Mouse (Mus musculus) splenic B cell, adult 2 months (primary cell): ENCODE measurements around the gene Ccdc180.
A peak's percentile ranks its signal among the peaks of the same experiment; 100 is the strongest.

Experiments
- DNase-seq: peaks from one replicate; pipeline ENCODE4 v3.0.0-alpha.2; 2011; ENCODE audit warnings: low read depth, low spot score
- H3K27me3 ChIP-seq: 2 replicates; pipeline ENCODE4 v1.6.1; 2012; ENCODE audit warnings: mild to moderate bottlenecking, low read length, moderate library complexity, mixed read lengths; ENCODE audit not compliant: control insufficient read depth, poor library complexity, insufficient read depth, severe bottlenecking
- H3K36me3 ChIP-seq: 2 replicates; pipeline ENCODE4 v1.6.1; 2012; ENCODE audit warnings: mild to moderate bottlenecking, low read length, moderate library complexity, mixed read lengths; ENCODE audit not compliant: control insufficient read depth, poor library complexity, insufficient read depth, severe bottlenecking

Ccdc180 gene

GRCm38 (mm10) chr4:45972448-45972854, 82.3 kb downstream of the Ccdc180 start:
- H3K36me3 ChIP-seq: no peaks in the 10 kb centered on the region
- DNase-seq: peak; percentile 46
- H3K27me3 ChIP-seq: no peaks in the 10 kb centered on the region

GRCm38 (mm10) chr4:45972951-45973350, 82.8 kb downstream of the Ccdc180 start:
- no peak for DNase-seq
- Histone ChIP-seq H3K27me3 (no peaks in the 10 kb centered on the region), H3K36me3 (no peaks in the 10 kb centered on the region)

GRCm38 (mm10) chr4:45976931-45977667, 87.0 kb downstream of the Ccdc180 start:
- H3K36me3 ChIP-seq: no peaks in the 10 kb centered on the region
- no peak for DNase-seq
- H3K27me3 ChIP-seq: no peaks in the 10 kb centered on the region

GRCm38 (mm10) chr4:45979916-45980315, 89.8 kb downstream of the Ccdc180 start:
- Histone ChIP-seq H3K27me3 (no peaks in the 10 kb centered on the region), H3K36me3 (no peaks in the 10 kb centered on the region)
- DNase-seq: no peak

GRCm38 (mm10) chr4:45981054-45981453, 91.0 kb downstream of the Ccdc180 start:
- DNase-seq: no peak
- H3K27me3 ChIP-seq: no peaks in the 10 kb centered on the region
- H3K36me3 ChIP-seq: no peaks in the 10 kb centered on the region

- Histone ChIP-seq H3K27me3 (no peaks in the 10 kb centered on the region), H3K36me3 (peaks cover 2% of the 10 kb centered on the region)
- DNase-seq: no peak
These were observed 100.5 kb downstream of the Ccdc180 start for GRCm38 (mm10) chr4:45990427-45991135.

- Histone ChIP-seq H3K27me3 (no peaks in the 10 kb centered on the region), H3K36me3 (no peaks in the 10 kb centered on the region)
- DNase-seq: no peak
These were observed 108.4 kb downstream of the Ccdc180 start for GRCm38 (mm10) chr4:45998536-45998935.
